Mouse (Mus musculus): ENCODE measurements around the gene Tuba1c. TPM values are rescaled to one million over a fixed set of nuclear protein-coding genes. Genes with fewer than 3 reads are reported as not detected.

Gene Tuba1c
- polyA plus RNA-seq, 1 experiment from 2014 or later = 20.8 TPM

DNA sequence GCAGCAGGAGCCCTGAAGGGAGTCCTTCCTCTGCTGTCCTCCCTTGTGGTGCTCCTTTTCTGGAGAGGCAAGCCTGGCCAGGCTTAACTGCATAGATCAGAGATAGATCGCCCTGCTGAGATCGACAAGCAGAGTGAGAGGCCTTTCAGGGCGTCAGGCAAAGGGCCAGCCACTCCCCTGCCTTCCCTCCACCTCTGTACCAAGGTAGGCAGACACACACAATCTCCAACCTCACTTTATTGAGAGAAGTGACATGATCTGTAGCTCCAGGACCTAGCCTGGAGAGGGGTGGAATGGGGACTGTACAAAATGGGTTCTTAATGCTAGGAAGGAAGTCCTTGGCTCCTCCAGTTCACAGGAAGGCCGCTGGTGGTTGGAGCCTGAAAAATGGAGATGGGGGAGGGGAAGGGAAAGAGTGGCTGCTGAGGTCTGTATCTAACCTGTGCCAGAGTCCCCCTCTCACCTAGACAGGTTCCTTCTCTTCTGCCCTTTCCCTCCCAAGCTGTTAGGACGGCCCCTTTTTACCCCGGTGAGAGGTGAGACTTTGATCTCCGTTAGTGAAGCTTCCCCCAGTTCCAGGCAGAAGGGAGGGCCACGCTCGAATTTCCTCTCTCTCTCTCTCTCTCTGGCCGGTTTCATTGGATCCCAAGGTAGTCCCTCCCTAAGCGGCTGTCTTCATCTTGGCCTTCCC is 54.3 kb downstream of the Tuba1c start:
- no peak overlapping the region for H3K4me3 ChIP-seq (ENCODE audit: low read length)
- ATAC-seq = no peak
- no peak overlapping the region for H3K4me2 ChIP-seq (ENCODE audit: low read length)
- H3K9me3 ChIP-seq (ENCODE audit: control insufficient read depth, low read length) = no peaks in the 10 kb centered on the region
- WGBS = 18% methylated on average over 11 of the region's 11 CpGs
- no peaks in the 10 kb centered on the region for H3K36me3 ChIP-seq (ENCODE audit: control insufficient read depth, insufficient read depth, low read length)
- peaks cover 5% of the 10 kb centered on the region; the same call in 1 of the 2 replicates for H3K4me1 ChIP-seq (ENCODE audit: control insufficient read depth, insufficient read depth, low read depth, low read length)
- H3K27ac ChIP-seq (ENCODE audit: low read depth, low read length) = no peak overlapping the region
- no peak overlapping the region for H3K9ac ChIP-seq (ENCODE audit: low read depth, low read length)
- peaks cover 34% of the 10 kb centered on the region for H3K27me3 ChIP-seq (replicated peaks; ENCODE audit: control insufficient read depth, insufficient read depth, low read length)

DNA sequence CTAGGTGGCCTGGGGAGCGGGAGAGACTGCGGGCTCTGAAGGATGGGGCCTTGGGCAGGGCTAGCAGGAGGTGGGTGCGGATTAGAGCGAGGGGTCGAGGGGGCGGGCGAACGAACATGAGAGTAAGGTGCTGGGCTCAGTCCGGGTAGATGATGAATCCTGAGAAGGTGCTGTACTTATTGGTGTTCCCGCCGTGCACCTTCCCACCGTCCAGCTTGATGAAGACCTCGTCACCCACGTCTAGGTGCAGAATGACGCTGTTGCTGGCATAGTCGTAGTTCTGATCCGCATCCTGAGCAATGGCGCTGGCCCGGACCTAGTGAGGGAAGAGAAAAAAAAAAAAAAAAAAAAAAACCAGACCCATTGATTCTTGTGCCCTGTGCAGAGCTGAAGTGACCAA is 54.9 kb downstream of the Tuba1c start:
- H3K9ac ChIP-seq (ENCODE audit: low read depth, low read length) = no peak overlapping the region
- WGBS = 14% methylated on average over 19 of the region's 19 CpGs
- peaks cover 39% of the 10 kb centered on the region for H3K27me3 ChIP-seq (replicated peaks; ENCODE audit: control insufficient read depth, insufficient read depth, low read length)

DNA sequence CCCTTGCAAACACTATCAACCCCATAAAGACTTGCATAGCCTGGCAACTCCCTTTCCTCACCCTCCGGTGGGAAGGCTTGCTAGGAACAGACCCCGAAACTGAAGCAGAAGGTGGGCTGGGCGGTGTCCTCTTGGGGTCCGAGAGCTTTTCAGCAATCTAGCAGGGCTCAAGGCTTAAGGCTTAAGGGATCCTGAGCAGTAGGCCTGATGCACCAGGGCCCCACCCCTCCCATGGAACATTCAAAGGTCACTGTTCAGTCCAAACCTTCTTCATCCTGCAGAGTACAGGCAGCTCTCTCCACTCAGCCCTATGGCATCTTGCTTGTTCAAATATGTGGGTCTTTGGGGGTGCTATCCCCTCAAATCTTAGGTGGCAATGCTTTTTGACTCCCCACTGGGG is 56.3 kb downstream of the Tuba1c start:
- Histone ChIP-seq H3K4me1 (ENCODE audit: control insufficient read depth, insufficient read depth, low read depth, low read length) (peaks cover 5% of the 10 kb centered on the region; the same call in 1 of the 2 replicates), H3K9me3 (ENCODE audit: control insufficient read depth, low read length) (no peaks in the 10 kb centered on the region), H3K36me3 (ENCODE audit: control insufficient read depth, insufficient read depth, low read length) (no peaks in the 10 kb centered on the region), H3K4me2 (ENCODE audit: low read length) (no peak overlapping the region), H3K4me3 (ENCODE audit: low read length) (no peak overlapping the region), H3K27ac (ENCODE audit: low read depth, low read length) (no peak overlapping the region), H3K27me3 (replicated peaks; ENCODE audit: control insufficient read depth, insufficient read depth, low read length) (peaks cover 44% of the 10 kb centered on the region), H3K9ac (ENCODE audit: low read depth, low read length) (no peak overlapping the region)
- ATAC-seq = no peak
- WGBS = 68% methylated on average over 4 of the region's 4 CpGs

More for the DNA sequence above, 54.9 kb downstream of the Tuba1c start:
- no peak overlapping the region for H3K4me2 ChIP-seq (ENCODE audit: low read length)
- no peaks in the 10 kb centered on the region for H3K36me3 ChIP-seq (ENCODE audit: control insufficient read depth, insufficient read depth, low read length)
- peaks cover 5% of the 10 kb centered on the region; the same call in 1 of the 2 replicates for H3K4me1 ChIP-seq (ENCODE audit: control insufficient read depth, insufficient read depth, low read depth, low read length)
- no peak overlapping the region for H3K4me3 ChIP-seq (ENCODE audit: low read length)
- no peak for ATAC-seq
- H3K27ac ChIP-seq (ENCODE audit: low read depth, low read length) = no peak overlapping the region
- H3K9me3 ChIP-seq (ENCODE audit: control insufficient read depth, low read length) = no peaks in the 10 kb centered on the region

DNA sequence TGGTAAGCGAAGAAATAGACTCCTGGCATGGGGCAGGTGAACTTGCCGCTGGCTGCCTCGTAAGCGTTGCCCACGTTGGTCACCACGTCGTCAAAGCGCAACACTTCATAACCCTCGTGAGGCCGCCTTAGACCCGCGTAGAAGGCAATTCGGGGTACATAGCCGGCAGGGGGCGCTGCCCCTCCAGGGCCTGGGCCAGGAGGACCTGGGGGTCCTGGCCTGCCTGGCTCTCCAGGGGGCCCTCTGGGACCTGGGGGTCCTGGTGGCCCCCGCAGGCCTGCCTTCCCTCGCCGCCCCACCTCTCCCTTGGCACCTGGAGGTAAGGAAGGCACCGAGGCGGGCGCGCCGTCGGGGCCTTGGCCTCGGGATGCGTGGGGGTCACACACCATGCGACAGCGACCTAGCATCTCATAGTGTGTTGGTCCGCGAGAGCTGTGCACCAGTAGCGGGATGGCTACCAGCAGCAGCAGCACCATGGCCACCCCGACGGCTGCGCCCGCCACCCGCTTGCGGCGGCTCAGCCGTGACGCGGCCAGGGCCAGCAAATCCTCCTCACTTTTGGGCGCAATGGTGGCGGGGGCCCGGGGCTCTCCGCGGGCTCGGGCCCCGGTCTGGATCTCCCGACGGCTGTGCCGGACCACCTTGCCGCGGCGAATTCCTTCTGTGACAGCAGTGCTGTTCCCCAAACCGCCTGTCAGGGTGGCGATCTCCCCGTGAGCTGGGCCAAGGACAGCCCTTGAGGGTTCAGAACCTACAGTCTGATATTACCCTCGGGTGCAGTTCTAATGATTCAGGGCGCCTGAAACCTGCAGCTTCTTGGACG is 57.8 kb downstream of the Tuba1c start, which contains the start of gene C1ql4:
Gene C1ql4, minus strand, starts transcription at position 565 of the 823 bp plus-strand sequence.
- H3K36me3 ChIP-seq (ENCODE audit: control insufficient read depth, insufficient read depth, low read length) = no peaks in the 10 kb centered on the region
- no peaks in the 10 kb centered on the region for H3K9me3 ChIP-seq (ENCODE audit: control insufficient read depth, low read length)
- no peak within 1 kb of the TSS for H3K27ac ChIP-seq (ENCODE audit: low read depth, low read length)
- H3K4me3 ChIP-seq (ENCODE audit: low read length) = peak within 1 kb of the TSS; percentile 25
- WGBS = 5% methylated on average over 56 of the region's 60 CpGs
- no peak within 1 kb of the TSS; the same call in 1 of the 2 replicates for H3K9ac ChIP-seq (ENCODE audit: low read depth, low read length)
- H3K4me1 ChIP-seq (ENCODE audit: control insufficient read depth, insufficient read depth, low read depth, low read length) = peaks cover 5% of the 10 kb centered on the region; the same call in 1 of the 2 replicates
- H3K27me3 ChIP-seq (replicated peaks; ENCODE audit: control insufficient read depth, insufficient read depth, low read length) = peaks cover 47% of the 10 kb centered on the region
- H3K4me2 ChIP-seq (ENCODE audit: low read length) = peak within 1 kb of the TSS; percentile 55
- ATAC-seq = 0 out of 2 replicates have a peak, but pooled peaks have one; percentile 9

Small RNAs within 50 kb of the gene (microRNA-seq; reads per million reads assigned to microRNA genes)
- not detected for gene Mir6960

Other genes with a start within 250 kb of the Tuba1c start
- gene Wnt1, start 240.0 kb upstream of the Tuba1c start, polyA plus RNA-seq (2015; fragmentation: Nextera tagmentation; extraction: Ambion mirVana) = 1.2 and 2.3 TPM in 2 replicates
- 0.30 and 0.31 TPM in 2 replicates for gene Ddn, start 220.4 kb upstream of the Tuba1c start, polyA plus RNA-seq (2015; fragmentation: Nextera tagmentation; extraction: Ambion mirVana)
- 72.5 and 74.4 TPM in 2 replicates for gene Prkag1, start 198.4 kb upstream of the Tuba1c start, polyA plus RNA-seq (2015; fragmentation: Nextera tagmentation; extraction: Ambion mirVana)
- 8.8 and 9.3 TPM in 2 replicates for gene Kmt2d, start 158.7 kb upstream of the Tuba1c start, polyA plus RNA-seq (2015; fragmentation: Nextera tagmentation; extraction: Ambion mirVana)
- 31.4 and 33.4 TPM in 2 replicates for gene Rhebl1, start 135.4 kb upstream of the Tuba1c start, polyA plus RNA-seq (2015; fragmentation: Nextera tagmentation; extraction: Ambion mirVana)
- 1.3 and 2.1 TPM in 2 replicates for gene Dhh, start 131.4 kb upstream of the Tuba1c start, polyA plus RNA-seq (2015; fragmentation: Nextera tagmentation; extraction: Ambion mirVana)
- 25.9 and 27.0 TPM in 2 replicates for gene Lmbr1l, start 111.7 kb upstream of the Tuba1c start, polyA plus RNA-seq (2015; fragmentation: Nextera tagmentation; extraction: Ambion mirVana)
- gene Tuba1b, start 95.3 kb upstream of the Tuba1c start, polyA plus RNA-seq (2015; fragmentation: Nextera tagmentation; extraction: Ambion mirVana) = 1,672 and 1,683 TPM in 2 replicates
- gene Gm49450, start 76.3 kb upstream of the Tuba1c start, polyA plus RNA-seq (2015; fragmentation: Nextera tagmentation; extraction: Ambion mirVana) = not detected in 2 replicates
- 15,480 and 15,543 TPM in 2 replicates for gene Tuba1a, start 76.2 kb upstream of the Tuba1c start, polyA plus RNA-seq (2015; fragmentation: Nextera tagmentation; extraction: Ambion mirVana)
- gene Prph, start 25.3 kb downstream of the Tuba1c start, polyA plus RNA-seq (2015; fragmentation: Nextera tagmentation; extraction: Ambion mirVana) = 52.8 and 81.8 TPM in 2 replicates
- 5.6 and 8.7 TPM in 2 replicates for gene Troap, start 44.7 kb downstream of the Tuba1c start, polyA plus RNA-seq (2015; fragmentation: Nextera tagmentation; extraction: Ambion mirVana)
- gene C1ql4, start 57.9 kb downstream of the Tuba1c start, polyA plus RNA-seq (2015; fragmentation: Nextera tagmentation; extraction: Ambion mirVana) = 4.0 and 5.7 TPM in 2 replicates
- gene Dnajc22, start 63.3 kb downstream of the Tuba1c start, polyA plus RNA-seq (2015; fragmentation: Nextera tagmentation; extraction: Ambion mirVana) = 0.92 and 1.1 TPM in 2 replicates
- 23.8 and 28.8 TPM in 2 replicates for gene Spats2, start 96.0 kb downstream of the Tuba1c start, polyA plus RNA-seq (2015; fragmentation: Nextera tagmentation; extraction: Ambion mirVana)
- gene Kcnh3, start 195.0 kb downstream of the Tuba1c start, polyA plus RNA-seq (2015; fragmentation: Nextera tagmentation; extraction: Ambion mirVana) = 1.1 TPM in 2 replicates
- gene Mcrs1, start 222.1 kb downstream of the Tuba1c start, polyA plus RNA-seq (2015; fragmentation: Nextera tagmentation; extraction: Ambion mirVana) = 204 and 215 TPM in 2 replicates